Mouse (Mus musculus) midbrain, postnatal 0 days (tissue): ENCODE measurements at regions not wholly inside any gene's neighbourhood (a gene's known extent, or its start where the extent isn't known, plus 50 kb on each side); places are given as distances from the start of the nearest gene placed in this dataset.
A peak's percentile ranks its signal among the peaks of the same experiment; 100 is the strongest.

Experiments used
- ATAC-seq: fragments of 200-750 bp; cut with Nextera tagmentation; 2 replicates; pipeline ENCODE4 v1.8.0; 2017; ENCODE audit warnings: moderate number of reproducible peaks, mild to moderate bottlenecking, moderate TSS enrichment, moderate library complexity; ENCODE audit not compliant: low FRiP score
- DNase-seq: peaks from one replicate; pipeline ENCODE4 v3.0.0-alpha.2; 2015; ENCODE audit warnings: low spot score
- H3K27ac ChIP-seq: fragments of 300-500 bp; sonication (generic); 2 replicates; pipeline ENCODE4 v1.5.1; 2014; ENCODE audit warnings: low read depth, mild to moderate bottlenecking, low read length, mixed read lengths
- H3K27me3 ChIP-seq: fragments of 300-500 bp; sonication (generic); 2 replicates; pipeline ENCODE4 v1.6.1; 2014; ENCODE audit warnings: low read length, control low read depth, mixed read lengths; ENCODE audit not compliant: insufficient read depth
- H3K36me3 ChIP-seq: fragments of 300-500 bp; sonication (generic); 2 replicates; pipeline ENCODE4 v1.6.1; 2014; ENCODE audit warnings: low read length, control low read depth, mixed read lengths; ENCODE audit not compliant: insufficient read depth
- H3K4me1 ChIP-seq: fragments of 300-500 bp; sonication (generic); 2 replicates; pipeline ENCODE4 v1.6.1; 2014; ENCODE audit warnings: mild to moderate bottlenecking, control low read depth, antibody characterized with exemption, low read length, mixed read lengths; ENCODE audit not compliant: insufficient read depth
- H3K4me2 ChIP-seq: fragments of 300-500 bp; sonication (generic); 2 replicates; pipeline ENCODE4 v1.6.1; 2014; ENCODE audit warnings: low read depth, mild to moderate bottlenecking, low read length, mixed read lengths; ENCODE audit not compliant: poor library complexity, severe bottlenecking
- H3K4me3 ChIP-seq: fragments of 300-500 bp; sonication (generic); 2 replicates; pipeline ENCODE4 v1.5.1; 2014; ENCODE audit warnings: low read depth, mild to moderate bottlenecking, low read length, moderate library complexity
- H3K9ac ChIP-seq: fragments of 300-500 bp; sonication (generic); replicated peaks from 2 replicates; pipeline ENCODE4 v1.6.1; 2014; ENCODE audit warnings: mild to moderate bottlenecking, low read length, moderate library complexity, mixed read lengths; ENCODE audit not compliant: poor library complexity, severe bottlenecking
- H3K9me3 ChIP-seq: fragments of 300-500 bp; sonication (generic); 2 replicates; pipeline ENCODE4 v1.6.1; 2016; ENCODE audit warnings: low read length, control low read depth
- CTCF ChIP-seq: IDR thresholded peaks from 2 replicates; pipeline ENCODE4 v1.5.1; 2016; ENCODE audit warnings: antibody characterized with exemption, mild to moderate bottlenecking
- WGBS: fragments of 180-500 bp; shearing (Covaris S2); extraction: QIAGEN DNeasy Blood & Tissue Kit; methylation state at CpG from one replicate; pipeline ENCODE4 v1.1.7; 2014; 5-methylcytosine and 5-hydroxymethylcytosine counted together

- no peak overlapping the region for H3K4me3 ChIP-seq
- DNase-seq (peak; percentile 21), ATAC-seq (no peak)
- no peak overlapping the region for H3K4me2 ChIP-seq
- TF ChIP-seq CTCF = peak; percentile 19; the same call in 1 of the 2 replicates
- 22% methylated on average over 11 of the region's 11 CpGs for WGBS
- H3K27me3 ChIP-seq = no peaks in the 10 kb centered on the region
- H3K27ac ChIP-seq = no peak overlapping the region
- no peak overlapping the region for H3K9ac ChIP-seq
- no peaks in the 10 kb centered on the region for H3K9me3 ChIP-seq
- no peaks in the 10 kb centered on the region for H3K36me3 ChIP-seq
- peaks cover 4% of the 10 kb centered on the region; the same call in 1 of the 2 replicates for H3K4me1 ChIP-seq
Measured at GRCm38 (mm10) chr13:57316211-57317005, 420.6 kb upstream of the Trpc7 start.

GRCm38 (mm10) chr13:57314512-57314911, 418.7 kb upstream of the Trpc7 start:
- Histone ChIP-seq H3K4me1 (peaks cover 4% of the 10 kb centered on the region; the same call in 1 of the 2 replicates), H3K9ac (no peak overlapping the region), H3K27ac (no peak overlapping the region), H3K9me3 (no peaks in the 10 kb centered on the region), H3K4me3 (no peak overlapping the region), H3K4me2 (no peak overlapping the region), H3K36me3 (no peaks in the 10 kb centered on the region), H3K27me3 (no peaks in the 10 kb centered on the region)
- 33% methylated on average over 9 of the region's 9 CpGs for WGBS
- DNase-seq (no peak), ATAC-seq (no peak)
- TF ChIP-seq CTCF = no peak

GRCm38 (mm10) chr13:57313731-57314130, 417.9 kb upstream of the Trpc7 start:
- H3K9me3 ChIP-seq = no peaks in the 10 kb centered on the region
- H3K4me2 ChIP-seq = no peak overlapping the region
- H3K4me3 ChIP-seq = no peak overlapping the region
- ATAC-seq = no peak
- WGBS = 51% methylated on average over 2 of the region's 2 CpGs
- no peak overlapping the region for H3K27ac ChIP-seq
- H3K36me3 ChIP-seq = no peaks in the 10 kb centered on the region
- DNase-seq = no peak
- H3K9ac ChIP-seq = no peak overlapping the region
- peaks cover 4% of the 10 kb centered on the region; the same call in 1 of the 2 replicates for H3K4me1 ChIP-seq
- no peaks in the 10 kb centered on the region for H3K27me3 ChIP-seq
- TF ChIP-seq CTCF = no peak

GRCm38 (mm10) chr13:57311235-57311634, 415.4 kb upstream of the Trpc7 start:
- Histone ChIP-seq H3K4me1 (peaks cover 12% of the 10 kb centered on the region), H3K9ac (no peak overlapping the region), H3K4me3 (no peak overlapping the region), H3K9me3 (no peaks in the 10 kb centered on the region), H3K4me2 (no peak overlapping the region), H3K36me3 (no peaks in the 10 kb centered on the region), H3K27ac (no peak overlapping the region), H3K27me3 (no peaks in the 10 kb centered on the region)
- 55% methylated on average over 2 of the region's 2 CpGs for WGBS
- ATAC-seq (no peak), DNase-seq (no peak)
- no peak for TF ChIP-seq CTCF

- no peak for DNase-seq
- Histone ChIP-seq H3K27me3 (no peaks in the 10 kb centered on the region), H3K27ac (no peak overlapping the region), H3K36me3 (no peaks in the 10 kb centered on the region), H3K4me1 (peaks cover 11% of the 10 kb centered on the region), H3K9ac (no peak overlapping the region), H3K4me3 (no peak overlapping the region), H3K9me3 (no peaks in the 10 kb centered on the region), H3K4me2 (no peak overlapping the region)
- ATAC-seq = no peak
- 86% methylated on average over 4 of the region's 4 CpGs for WGBS
- peak; percentile 49 for TF ChIP-seq CTCF
Measured at GRCm38 (mm10) chr13:57309618-57310017, 413.8 kb upstream of the Trpc7 start.

GRCm38 (mm10) chr13:57307971-57308903, 412.4 kb upstream of the Trpc7 start:
- DNase-seq (peak; percentile 21), ATAC-seq (no peak)
- no peaks in the 10 kb centered on the region for H3K36me3 ChIP-seq
- TF ChIP-seq CTCF = no peak
- no peaks in the 10 kb centered on the region for H3K9me3 ChIP-seq
- H3K4me2 ChIP-seq = no peak overlapping the region
- no peak overlapping the region for H3K27ac ChIP-seq
- WGBS = 18% methylated on average over 20 of the region's 20 CpGs
- peaks cover 8% of the 10 kb centered on the region for H3K4me1 ChIP-seq
- H3K4me3 ChIP-seq = no peak overlapping the region
- H3K27me3 ChIP-seq = no peaks in the 10 kb centered on the region
- no peak overlapping the region for H3K9ac ChIP-seq
